Mouse (Mus musculus): ENCODE measurements around the gene Tuba8.

DNA sequence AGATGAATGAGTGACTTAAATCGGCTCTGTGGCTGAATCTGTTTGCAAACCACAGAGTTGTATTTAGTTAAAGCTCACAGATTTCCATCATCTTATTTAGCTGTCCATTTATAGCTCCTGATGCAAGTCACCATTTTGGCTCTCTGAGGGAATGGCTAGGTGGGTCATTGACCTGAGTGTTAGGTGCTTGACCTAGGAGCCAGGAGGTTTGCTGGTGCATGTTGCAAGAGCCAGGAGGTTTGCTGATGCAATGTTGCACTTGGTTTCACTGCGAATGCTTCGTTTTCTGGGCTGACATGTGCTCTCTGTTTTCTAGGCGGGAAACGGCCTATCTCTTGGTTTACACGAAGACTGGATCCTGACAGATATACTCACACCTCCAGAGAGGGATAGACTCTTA lies 59.7 kb downstream of the Tuba8 start:
- TF ChIP-seq CTCF (conservative IDR thresholded peaks at IDR 0.05; ENCODE audit: insufficient read depth, insufficient read length, low read depth, low read length) (no peak), POLR2A (IDR thresholded peaks at IDR 0.05; ENCODE audit: low read depth, low read length) (no peak)

Data from kidney, adult 2 months (tissue).